Mouse (Mus musculus): ENCODE data around the gene Cxcl2.

Cxcl2 gene

GRCm38 (mm10) chr5:90903339-90904020, at the start of gene Cxcl2:
Gene Cxcl2, plus strand, starts transcription at chr5:90903871.
- no peak for DNase-seq

- DNase-seq = no peak
Measured at GRCm38 (mm10) chr5:90855308-90856230, 48.1 kb upstream of the Cxcl2 start.

GRCm38 (mm10) chr5:90857463-90857862, 46.2 kb upstream of the Cxcl2 start:
- DNase-seq = no peak

GRCm38 (mm10) chr5:90858429-90858828, 45.2 kb upstream of the Cxcl2 start:
- DNase-seq = no peak

GRCm38 (mm10) chr5:90859031-90859430, 44.6 kb upstream of the Cxcl2 start:
- DNase-seq = no peak

GRCm38 (mm10) chr5:90861876-90862375, 41.7 kb upstream of the Cxcl2 start:
- DNase-seq = no peak

- no peak for DNase-seq
Measured at GRCm38 (mm10) chr5:90866770-90867169, 36.9 kb upstream of the Cxcl2 start.

GRCm38 (mm10) chr5:90872377-90872776, 31.3 kb upstream of the Cxcl2 start:
- no peak for DNase-seq

GRCm38 (mm10) chr5:90876045-90876444, 27.6 kb upstream of the Cxcl2 start:
- DNase-seq = no peak

GRCm38 (mm10) chr5:90876471-90877172, 27.0 kb upstream of the Cxcl2 start:
- no peak for DNase-seq

- DNase-seq = no peak
Measured at GRCm38 (mm10) chr5:90877173-90877512, 26.5 kb upstream of the Cxcl2 start.

GRCm38 (mm10) chr5:90879307-90880014, 24.2 kb upstream of the Cxcl2 start:
- DNase-seq = no peak

- DNase-seq = no peak
Measured at GRCm38 (mm10) chr5:90880335-90880850, 23.3 kb upstream of the Cxcl2 start.

- DNase-seq = no peak
Measured at GRCm38 (mm10) chr5:90881021-90881420, 22.6 kb upstream of the Cxcl2 start.

GRCm38 (mm10) chr5:90881682-90882081, 22.0 kb upstream of the Cxcl2 start:
- DNase-seq = no peak

GRCm38 (mm10) chr5:90882146-90882545, 21.5 kb upstream of the Cxcl2 start:
- no peak for DNase-seq

GRCm38 (mm10) chr5:90884628-90885242, 18.9 kb upstream of the Cxcl2 start:
- DNase-seq = no peak

GRCm38 (mm10) chr5:90888661-90889060, 15.0 kb upstream of the Cxcl2 start:
- no peak for DNase-seq

- DNase-seq = no peak
Measured at GRCm38 (mm10) chr5:90890519-90891463, 12.9 kb upstream of the Cxcl2 start, which contains the start of gene Cxcl1. Gene Cxcl1, plus strand, starts transcription at chr5:90891241.

- DNase-seq = no peak
Measured at GRCm38 (mm10) chr5:90891464-90891813, 12.2 kb upstream of the Cxcl2 start.

- no peak for DNase-seq
Measured at GRCm38 (mm10) chr5:90894231-90894630, 9.4 kb upstream of the Cxcl2 start.
